8 mouse cellular contexts compared by ENCODE assay signal in genomic region chr5:130623206-130623605, GRCm38 (mm10).
DNase-seq lines count a peak whose midpoint lies in the region; ATAC-seq lines count a peak whose summit lies in the region.

No protein-coding gene starts in this region.

- no peaks in the 10 kb centered on the region for H3K27me3 ChIP-seq in embryonic facial prominence, embryonic 12.5 days
- no peaks in the 10 kb centered on the region for H3K27me3 ChIP-seq in heart, embryonic 10.5 days (ENCODE audit: insufficient read depth, poor library complexity, severe bottlenecking)
- H3K27me3 ChIP-seq in kidney, embryonic 15.5 days = no peaks in the 10 kb centered on the region

- WGBS in embryonic facial prominence, embryonic 12.5 days = 16% methylated on average over 5 of the region's 5 CpGs
- 31% methylated on average over 5 of the region's 5 CpGs for WGBS in heart, embryonic 10.5 days
- 25% methylated on average over 5 of the region's 5 CpGs for WGBS in kidney, embryonic 15.5 days

- peak overlapping the region; percentile 68 for H3K27ac ChIP-seq in embryonic facial prominence, embryonic 12.5 days
- H3K27ac ChIP-seq in heart, embryonic 10.5 days = no peak overlapping the region
- H3K27ac ChIP-seq in kidney, embryonic 15.5 days = no peak overlapping the region

- no peak overlapping the region for H3K9ac ChIP-seq in embryonic facial prominence, embryonic 12.5 days
- H3K9ac ChIP-seq in kidney, embryonic 15.5 days = no peak overlapping the region

- H3K9me3 ChIP-seq in embryonic facial prominence, embryonic 12.5 days = no peaks in the 10 kb centered on the region
- no peaks in the 10 kb centered on the region for H3K9me3 ChIP-seq in heart, embryonic 10.5 days
- H3K9me3 ChIP-seq in kidney, embryonic 15.5 days (replicated peaks) = no peaks in the 10 kb centered on the region

- H3K36me3 ChIP-seq in embryonic facial prominence, embryonic 12.5 days = no peaks in the 10 kb centered on the region
- no peaks in the 10 kb centered on the region for H3K36me3 ChIP-seq in heart, embryonic 10.5 days
- no peaks in the 10 kb centered on the region for H3K36me3 ChIP-seq in kidney, embryonic 15.5 days

- peak; percentile 60 for DNase-seq in 3134 (ENCODE audit: extremely low read depth, insufficient read length, low spot score)
- DNase-seq in adrenal gland, postnatal 10 days = peak; percentile 86
- DNase-seq in heart, embryonic 10.5 days (ENCODE audit: low spot score) = peak; percentile 85
- peak; percentile 72 to 87 for DNase-seq in lung, postnatal 4 days
- no peak for DNase-seq in T-cell, adult 2 months (ENCODE audit: low spot score)
- DNase-seq in thymus, postnatal 25 days = no peak

- H3K4me3 ChIP-seq in embryonic facial prominence, embryonic 12.5 days = no peak overlapping the region
- H3K4me3 ChIP-seq in heart, embryonic 10.5 days = no peak overlapping the region
- no peak overlapping the region for H3K4me3 ChIP-seq in kidney, embryonic 15.5 days (replicated peaks)

- peaks cover 5% of the 10 kb centered on the region for H3K4me1 ChIP-seq in embryonic facial prominence, embryonic 12.5 days
- no peaks in the 10 kb centered on the region for H3K4me1 ChIP-seq in heart, embryonic 10.5 days
- peaks cover 5% of the 10 kb centered on the region; the same call in 1 of the 2 replicates for H3K4me1 ChIP-seq in kidney, embryonic 15.5 days

- no peak overlapping the region for H3K4me2 ChIP-seq in embryonic facial prominence, embryonic 12.5 days (replicated peaks)
- no peak overlapping the region for H3K4me2 ChIP-seq in kidney, embryonic 15.5 days

- peak; percentile 92 for ATAC-seq in embryonic facial prominence, embryonic 12.5 days (ENCODE audit: insufficient number of reproducible peaks, insufficient read depth, low FRiP score, low TSS enrichment)
- ATAC-seq in kidney, embryonic 15.5 days (replicated peaks; ENCODE audit: low FRiP score) = 0 out of 2 replicates have a peak, but pooled peaks have one; percentile 40

Comparison
In these comparisons a context has a peak if more than half of its experiments do, and no peak if none do; other contexts are left out.
1. DNase-seq: peak in 3134 (single experiment), adrenal gland, postnatal 10 days (single experiment), heart, embryonic 10.5 days (single experiment) and lung, postnatal 4 days (2 of 2); none in T-cell, adult 2 months (single experiment) and thymus, postnatal 25 days (single experiment).